Mouse (Mus musculus) bone marrow macrophage, adult 2 months (primary cell): ENCODE measurements around the gene Cyp8b1.

Source experiments
- CTCF ChIP-seq: IDR thresholded peaks from 2 replicates; pipeline ENCODE4 v1.5.1; 2012; ENCODE audit warnings: low read depth, mild to moderate bottlenecking, low read length, moderate library complexity
- POLR2A ChIP-seq: IDR thresholded peaks from 2 replicates; pipeline ENCODE4 v1.6.1; 2012; ENCODE audit warnings: mild to moderate bottlenecking, low read depth, low read length, borderline replicate concordance

- TF ChIP-seq CTCF (peak; percentile 62), POLR2A (no peak)
These were observed 35.3 kb downstream of the Cyp8b1 start for GRCm38 (mm10) chr9:121880840-121881239.
